Mouse (Mus musculus): ENCODE results near the gene Slc7a7.

Gene Slc7a7

DNA sequence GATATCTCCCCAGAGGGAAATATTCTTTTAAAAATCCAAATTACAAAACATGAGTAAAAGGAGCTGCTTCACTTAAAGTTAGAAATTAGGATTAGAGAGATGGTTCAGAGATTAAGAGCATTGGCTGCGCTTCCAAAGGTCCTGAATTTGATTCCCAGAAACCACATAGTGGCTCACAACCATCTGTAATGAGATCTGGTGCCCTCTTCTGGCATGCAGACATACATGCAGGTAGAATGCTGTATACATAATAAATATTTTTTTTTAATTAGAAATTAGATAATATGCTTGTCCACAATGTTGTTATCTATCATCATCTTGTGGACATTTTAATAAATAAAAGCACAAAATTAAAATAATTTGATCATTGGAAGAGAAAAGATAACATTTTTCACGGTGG, 89.0 kb downstream of the Slc7a7 start:
- no peak for DNase-seq (ENCODE audit: low spot score in 2 of 2)

DNA sequence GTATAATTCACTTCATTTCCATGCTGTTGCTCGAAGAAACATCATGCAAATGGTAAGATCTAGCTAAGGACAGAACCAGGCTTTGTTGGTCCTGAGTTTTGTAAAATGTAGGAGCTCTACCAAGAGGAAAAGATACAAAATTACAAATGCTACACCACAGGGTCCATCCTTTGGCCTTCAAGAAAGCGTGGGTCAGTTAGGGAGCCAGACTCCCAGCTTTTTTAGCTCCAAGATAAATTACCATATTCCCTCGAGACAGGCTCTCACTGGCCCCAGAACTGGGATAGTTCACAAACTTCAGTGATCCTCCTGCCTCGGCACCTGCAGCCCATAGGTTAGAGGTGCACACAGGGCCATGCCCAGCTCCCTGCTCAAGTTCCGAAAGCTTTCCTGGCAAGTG, 93.1 kb downstream of the Slc7a7 start:
- DNase-seq (ENCODE audit: low spot score in 2 of 2), result no peak

DNA sequence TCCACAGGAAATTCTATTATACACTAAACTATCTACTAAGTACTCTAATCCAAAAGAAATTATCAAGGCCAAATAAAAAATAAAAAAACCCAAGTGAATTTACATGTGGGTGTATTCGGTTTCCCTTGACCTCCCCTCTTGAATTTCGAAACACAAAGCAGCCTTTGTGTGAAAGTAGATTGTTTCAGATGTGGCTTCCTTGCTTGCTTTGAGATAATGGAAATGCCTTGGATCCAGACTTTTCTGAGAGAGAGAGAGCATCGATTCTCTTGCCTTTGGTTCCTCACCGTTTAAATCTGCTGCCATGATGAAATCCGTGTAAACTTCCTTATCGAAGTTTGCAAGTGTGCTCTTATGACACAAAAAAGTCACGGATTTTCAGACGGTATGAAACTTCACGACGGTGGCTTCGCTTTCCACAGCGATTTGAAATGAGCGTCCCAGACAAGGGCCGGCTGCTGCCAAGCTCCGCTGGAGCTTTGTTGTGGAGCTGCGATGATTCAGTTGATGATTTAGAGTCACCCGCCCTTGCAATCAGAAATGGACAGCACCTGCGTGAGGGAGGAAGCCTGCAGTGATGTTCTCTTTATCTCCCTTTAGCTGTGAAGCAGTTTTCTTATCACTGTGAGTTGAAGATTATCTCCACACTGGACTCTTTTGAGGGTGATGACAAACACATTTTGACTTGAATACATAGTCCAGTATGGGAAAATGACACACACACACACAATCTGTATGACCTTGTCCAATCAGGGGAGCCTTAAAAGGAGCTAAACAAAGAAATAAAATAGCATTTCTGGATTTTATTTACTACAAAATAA, 95.8 kb downstream of the Slc7a7 start:
- DNase-seq (ENCODE audit: low spot score in 2 of 2), result no peak
